Mouse (Mus musculus): ENCODE results near the gene Rsad2.

- TF ChIP-seq POLR2A (IDR thresholded peaks at IDR 0.05; ENCODE audit: borderline replicate concordance, extremely low read depth, insufficient read depth, insufficient read length, poor library complexity, severe bottlenecking) (no peak), CTCF (IDR thresholded peaks at IDR 0.05; ENCODE audit: borderline replicate concordance, extremely low read depth, insufficient read depth, insufficient read length) (no peak)
Observed at GRCm38 (mm10) chr12:26446377-26447045, 9.7 kb downstream of the Rsad2 start.

Measured in brain, embryonic 14.5 days (tissue).